Mouse (Mus musculus): ENCODE measurements around the gene Rad18. TPM values are rescaled to one million over a fixed set of nuclear protein-coding genes. Genes with fewer than 3 reads are reported as not detected.

Rad18 gene
- total RNA-seq, 2 experiments from 2014 or later = 7.2 TPM

DNA sequence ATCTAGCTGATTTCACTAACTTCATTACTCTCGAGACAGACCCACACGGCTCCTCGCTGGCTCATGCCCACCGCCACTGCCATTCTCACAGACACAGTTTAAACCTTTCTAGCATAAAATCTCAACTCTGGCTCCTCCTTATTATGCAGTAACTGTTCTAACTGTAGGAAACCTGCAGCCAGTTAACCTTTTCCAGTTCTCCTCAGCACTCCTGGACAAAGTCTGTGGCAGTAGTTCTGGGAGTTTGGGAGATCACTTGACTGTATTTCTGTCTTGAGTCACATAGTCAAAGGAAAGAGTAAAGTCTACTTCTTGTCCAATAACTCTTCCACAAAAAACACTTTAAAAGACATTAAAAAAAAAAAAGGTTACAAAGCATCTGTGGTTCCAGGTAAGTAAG, 66.2 kb downstream of the Rad18 start:
- Histone ChIP-seq H3K4me3 (no peak overlapping the region), H3K27ac (no peak overlapping the region)
- no peak for DNase-seq (ENCODE audit: extremely low spot score in 1 of 2, low spot score in 2 of 2)
- intact Hi-C loops (cut with DNase I) = no loop called here
- no peak for TF ChIP-seq CTCF (IDR thresholded peaks at IDR 0.05)

DNA sequence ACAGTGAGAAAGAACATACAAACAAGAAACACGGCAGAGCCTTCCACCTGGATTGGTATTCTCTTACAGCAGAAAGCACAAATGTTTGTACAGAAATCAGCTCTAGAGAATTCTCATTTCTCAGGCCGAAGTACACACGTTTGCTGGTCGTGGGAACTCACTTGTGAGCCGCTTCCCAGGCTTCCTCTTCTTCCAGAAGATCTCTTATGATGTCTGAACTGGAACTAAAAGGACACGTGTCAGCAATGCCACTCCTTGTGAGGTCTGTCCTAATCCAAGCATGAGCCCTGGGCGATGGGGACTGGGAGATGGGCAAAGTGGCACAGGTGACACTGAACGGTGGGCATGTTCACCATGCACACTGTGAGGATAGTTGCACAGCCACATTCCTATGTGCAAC, 68.2 kb downstream of the Rad18 start:
- intact Hi-C loops (cut with DNase I) = no loop called here
- Histone ChIP-seq H3K4me3 (no peak overlapping the region), H3K27ac (no peak overlapping the region)
- TF ChIP-seq CTCF (IDR thresholded peaks at IDR 0.05) = no peak
- no peak for DNase-seq (ENCODE audit: extremely low spot score in 1 of 2, low spot score in 2 of 2)

DNA sequence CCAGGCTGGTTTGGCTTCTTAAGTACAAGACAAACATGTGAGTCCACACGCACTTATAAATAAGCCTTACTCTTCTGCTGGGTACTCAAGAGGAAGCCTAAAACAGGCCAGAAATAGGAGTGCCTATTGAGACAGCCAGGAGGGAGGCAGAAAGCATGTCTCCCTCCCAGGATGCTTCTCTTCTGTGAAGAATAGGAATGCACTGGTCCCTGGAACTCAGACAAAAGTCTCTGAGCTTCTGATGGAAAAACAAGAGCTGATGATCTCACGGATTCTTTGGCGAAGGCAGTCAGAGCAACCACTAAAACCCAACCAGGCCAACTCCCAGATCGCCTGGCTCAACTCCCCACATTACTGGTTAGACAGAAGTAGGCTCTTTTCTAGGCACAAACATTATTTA, 74.2 kb downstream of the Rad18 start:
- TF ChIP-seq CTCF (IDR thresholded peaks at IDR 0.05) = no peak
- intact Hi-C loops (cut with DNase I) = no loop called here
- Histone ChIP-seq H3K27ac (no peak overlapping the region), H3K4me3 (no peak overlapping the region)
- no peak for DNase-seq (ENCODE audit: extremely low spot score in 1 of 2, low spot score in 2 of 2)

DNA sequence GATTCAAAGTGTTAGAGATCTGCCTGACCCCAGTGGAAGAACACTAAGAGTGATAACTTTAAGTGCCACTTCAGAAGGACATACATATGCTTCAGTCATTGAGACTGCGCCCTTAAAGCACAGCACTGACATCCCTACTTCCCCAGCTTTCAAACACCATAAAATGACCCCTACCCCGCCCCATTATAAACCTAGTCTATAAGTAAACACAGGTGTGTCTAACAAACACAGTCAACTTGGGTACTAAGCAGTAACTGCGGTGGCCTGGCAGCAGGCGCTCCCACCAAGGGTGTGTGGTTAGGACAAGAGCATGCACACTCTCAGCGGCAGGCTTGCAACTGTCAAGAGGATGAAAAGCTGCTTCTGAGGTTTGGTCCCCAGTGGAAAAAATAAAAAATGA, 76.5 kb downstream of the Rad18 start:
- Histone ChIP-seq H3K4me3 (no peak overlapping the region), H3K27ac (no peak overlapping the region)
- DNase-seq (ENCODE audit: extremely low spot score in 1 of 2, low spot score in 2 of 2) = no peak
- intact Hi-C loops (cut with DNase I) = no loop called here
- no peak for TF ChIP-seq CTCF (IDR thresholded peaks at IDR 0.05)

DNA sequence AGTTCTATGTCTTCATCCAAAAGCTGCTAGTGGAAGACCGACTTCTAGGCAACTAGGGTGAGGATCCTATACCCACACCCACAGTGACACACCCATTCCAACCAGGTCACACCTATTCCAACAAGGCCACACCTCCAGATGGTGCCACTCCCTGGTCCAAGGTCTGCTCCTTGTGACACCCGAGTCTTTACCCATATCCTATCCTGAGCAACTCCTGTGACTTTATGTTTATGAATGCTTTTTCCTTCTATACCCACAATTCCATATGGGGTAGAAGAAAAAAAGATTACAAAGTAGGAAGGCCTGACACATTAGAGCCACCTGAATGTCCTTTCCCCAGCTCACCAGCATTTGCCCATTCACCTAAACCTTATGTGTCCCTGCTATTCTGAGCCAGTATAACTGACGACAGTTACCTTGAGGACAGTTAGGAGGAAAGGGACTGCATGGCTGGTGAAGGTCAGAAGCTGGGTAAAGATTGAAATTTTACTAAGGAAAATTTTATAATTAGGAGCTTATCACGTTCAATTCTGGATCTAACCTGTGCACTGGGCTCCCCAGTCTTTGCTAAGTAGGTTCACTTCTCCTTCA, 78.7 kb downstream of the Rad18 start:
- H3K4me3 ChIP-seq = no peak overlapping the region
- intact Hi-C loops (cut with DNase I) = no loop called here
- H3K27ac ChIP-seq = no peak overlapping the region
- no peak for TF ChIP-seq CTCF (IDR thresholded peaks at IDR 0.05)
- no peak for DNase-seq (ENCODE audit: extremely low spot score in 1 of 2, low spot score in 2 of 2)

DNA sequence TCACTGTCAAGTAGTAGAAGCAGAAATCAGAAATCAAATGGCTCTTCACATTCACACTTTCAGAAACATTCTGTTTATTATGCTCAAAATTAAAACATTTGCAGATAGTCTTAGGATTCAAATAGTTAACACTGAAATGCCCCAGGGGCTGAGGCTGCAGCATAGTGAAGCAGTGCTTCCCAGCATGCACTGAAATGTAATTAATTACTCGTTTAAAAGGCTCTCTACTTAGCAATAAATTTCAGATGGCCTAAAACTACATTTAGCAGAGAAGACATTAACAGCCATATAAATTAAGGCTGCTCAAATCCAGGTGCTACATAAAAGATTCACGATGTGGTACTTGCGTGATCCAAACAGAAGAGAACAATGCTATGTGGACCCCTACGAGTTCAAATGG, 87.5 kb downstream of the Rad18 start:
- intact Hi-C loops (cut with DNase I) = no loop called here

DNA sequence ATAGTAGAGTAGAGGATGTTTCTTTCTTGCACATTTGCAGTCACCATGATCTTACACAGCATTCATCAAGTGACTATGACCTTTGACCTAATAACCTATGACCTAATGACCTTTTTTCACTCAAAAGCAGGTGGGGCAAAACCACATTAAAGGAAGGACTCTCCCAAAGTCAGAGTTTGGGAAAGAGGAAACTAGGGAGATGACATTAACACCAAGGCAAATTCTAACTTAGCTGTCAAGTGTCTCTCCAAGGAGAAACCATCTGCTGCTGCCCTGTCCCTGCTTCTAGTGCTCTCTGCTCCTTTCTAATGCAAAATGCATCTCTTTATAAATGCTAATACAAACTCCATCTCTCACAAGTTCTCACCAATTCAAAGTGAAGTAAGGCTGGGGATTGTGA, 92.6 kb downstream of the Rad18 start:
- DNase-seq (ENCODE audit: extremely low spot score in 1 of 2, low spot score in 2 of 2) = no peak
- no peak overlapping the region for H3K4me3 ChIP-seq
- no peak for TF ChIP-seq CTCF (IDR thresholded peaks at IDR 0.05)
- no peak overlapping the region for H3K27ac ChIP-seq
- intact Hi-C loops (cut with DNase I) = no loop called here

More for the DNA sequence above, 87.5 kb downstream of the Rad18 start:
- no peak for DNase-seq (ENCODE audit: extremely low spot score in 1 of 2, low spot score in 2 of 2)
- no peak for TF ChIP-seq CTCF (IDR thresholded peaks at IDR 0.05)
- no peak overlapping the region for H3K27ac ChIP-seq
- no peak overlapping the region for H3K4me3 ChIP-seq

DNA sequence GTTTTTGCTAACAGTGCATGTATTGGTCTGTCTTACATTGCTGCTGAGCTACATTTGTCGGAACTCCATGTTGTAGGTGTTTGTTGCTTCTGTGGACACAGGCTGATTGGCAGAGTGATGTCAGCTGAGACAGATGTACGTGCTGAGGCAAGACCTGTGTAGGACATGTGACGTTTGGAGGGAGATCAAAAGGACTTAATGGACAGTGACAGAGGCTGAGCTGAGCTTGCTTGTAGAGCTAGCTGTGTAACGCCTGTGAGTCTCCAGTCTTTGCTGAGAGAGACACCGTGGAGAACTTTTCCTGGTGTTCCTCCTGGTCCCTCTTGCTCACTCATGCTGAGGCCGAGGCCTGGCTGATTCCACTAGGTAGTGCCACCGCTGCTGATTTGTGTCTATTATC, 101.5 kb downstream of the Rad18 start:
- H3K27ac ChIP-seq = no peak overlapping the region
- intact Hi-C loops (cut with DNase I) = no loop called here
- TF ChIP-seq CTCF (IDR thresholded peaks at IDR 0.05) = no peak

DNA sequence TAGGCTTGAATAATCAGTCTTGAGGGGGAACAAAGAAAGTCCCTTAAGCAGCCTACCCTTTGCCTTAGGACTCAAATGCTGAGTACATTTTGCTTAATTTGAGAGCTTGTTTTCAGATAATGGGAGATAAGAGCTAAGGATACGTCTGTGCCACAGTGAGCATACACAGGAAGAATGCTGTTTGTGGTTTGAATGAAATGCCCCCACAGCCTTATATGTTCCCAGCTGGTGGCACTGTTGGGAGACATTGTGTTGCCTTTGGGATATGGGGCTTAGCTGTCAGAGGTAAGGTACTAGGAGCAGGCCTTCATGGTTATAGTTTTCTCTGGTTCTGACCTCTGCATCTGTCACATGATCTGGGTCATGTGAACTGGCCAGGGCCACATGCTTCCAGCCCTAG, 108.6 kb downstream of the Rad18 start:
- Histone ChIP-seq H3K27ac (no peak overlapping the region), H3K4me3 (no peak overlapping the region)
- DNase-seq (ENCODE audit: extremely low spot score in 1 of 2, low spot score in 2 of 2) = no peak
- intact Hi-C loops (cut with DNase I) = no loop called here
- no peak for TF ChIP-seq CTCF (IDR thresholded peaks at IDR 0.05)

More for the DNA sequence above, 101.5 kb downstream of the Rad18 start:
- no peak overlapping the region for H3K4me3 ChIP-seq
- DNase-seq (ENCODE audit: extremely low spot score in 1 of 2, low spot score in 2 of 2) = no peak

DNA sequence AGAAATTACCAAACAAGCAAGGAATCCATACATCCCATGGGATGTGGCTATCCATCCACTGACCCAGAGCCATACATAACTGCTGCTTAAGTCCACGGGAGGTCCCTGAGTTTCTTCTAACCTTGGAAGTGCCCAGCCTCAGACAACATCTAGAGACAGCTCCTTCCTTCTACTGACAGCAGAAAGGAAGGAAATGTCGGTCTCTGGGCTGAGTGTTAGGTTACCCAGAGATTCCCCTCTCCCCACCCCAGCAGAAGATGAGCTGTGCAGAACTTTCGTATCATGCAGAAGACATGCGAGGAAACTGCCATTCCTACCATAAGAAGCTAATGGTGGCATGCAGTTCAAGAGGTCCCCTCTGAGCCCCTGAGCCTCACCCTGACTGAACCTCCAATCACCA, 109.5 kb downstream of the Rad18 start:
- DNase-seq (ENCODE audit: extremely low spot score in 1 of 2, low spot score in 2 of 2) = no peak
- intact Hi-C loops (cut with DNase I) = no loop called here
- no peak overlapping the region for H3K27ac ChIP-seq
- no peak overlapping the region for H3K4me3 ChIP-seq
- no peak for TF ChIP-seq CTCF (IDR thresholded peaks at IDR 0.05)

DNA sequence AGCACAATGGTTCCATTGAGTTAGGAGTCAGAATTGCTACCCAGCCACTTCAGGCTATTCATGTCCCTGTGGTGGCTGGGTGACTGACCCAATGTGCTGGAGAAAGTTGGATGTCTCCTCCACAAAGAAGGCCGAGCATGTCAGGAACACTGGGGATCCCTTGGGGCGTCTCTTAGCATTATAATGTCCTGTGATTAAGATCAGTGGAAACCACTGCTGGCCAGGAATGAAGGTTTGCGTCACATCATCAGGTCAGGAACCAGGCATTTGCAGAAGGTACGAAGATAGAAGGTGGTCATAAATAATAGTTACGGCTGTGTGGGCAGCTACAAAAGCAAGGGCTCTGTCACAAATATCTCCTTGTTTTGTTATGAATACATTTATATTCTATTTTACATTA, 111.5 kb downstream of the Rad18 start:
- intact Hi-C loops (cut with DNase I) = no loop called here
- no peak for DNase-seq (ENCODE audit: extremely low spot score in 1 of 2, low spot score in 2 of 2)
- TF ChIP-seq CTCF (IDR thresholded peaks at IDR 0.05) = no peak
- Histone ChIP-seq H3K4me3 (no peak overlapping the region), H3K27ac (no peak overlapping the region)

DNA sequence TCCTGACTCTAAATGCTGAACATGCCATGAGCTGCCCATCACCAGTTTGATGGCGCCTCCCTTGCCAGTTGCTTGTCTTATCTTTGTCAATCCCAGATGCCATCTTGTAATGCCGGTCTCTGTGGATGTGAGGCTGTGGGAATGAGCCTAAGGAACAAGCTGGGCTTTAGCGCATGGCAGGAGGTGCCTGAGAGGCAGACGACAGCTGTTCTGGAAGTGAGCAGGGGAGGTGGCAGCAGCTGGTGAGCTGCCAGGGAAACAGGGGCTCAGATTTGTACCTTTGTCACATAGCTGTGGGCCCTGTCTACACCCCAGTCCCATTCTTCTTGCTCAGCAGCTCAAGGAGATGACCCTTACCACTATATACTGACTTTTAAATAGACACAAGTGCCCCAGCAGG, 114.5 kb downstream of the Rad18 start:
- Histone ChIP-seq H3K4me3 (no peak overlapping the region), H3K27ac (no peak overlapping the region)
- DNase-seq (ENCODE audit: extremely low spot score in 1 of 2, low spot score in 2 of 2) = no peak
- intact Hi-C loops (cut with DNase I) = no loop called here
- TF ChIP-seq CTCF (IDR thresholded peaks at IDR 0.05) = no peak

DNA sequence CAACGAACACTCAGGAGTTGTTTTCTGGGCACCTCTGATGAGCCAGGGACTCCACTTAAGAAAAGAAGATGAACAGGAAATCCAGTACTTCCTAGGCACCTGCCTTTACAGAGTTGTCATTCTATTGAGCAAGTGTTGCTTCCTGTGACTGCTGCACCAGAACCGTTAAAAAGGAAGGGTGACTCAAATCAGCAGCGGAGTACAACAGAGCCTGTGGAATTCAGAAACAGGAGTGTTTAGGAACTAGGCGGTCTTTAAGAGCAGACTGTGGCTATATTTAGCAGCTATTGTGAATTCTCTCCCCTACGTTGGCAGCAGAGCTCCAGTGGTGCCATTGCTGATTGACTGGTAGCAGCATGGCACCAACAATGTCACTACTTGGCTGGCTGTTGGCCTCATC, 119.3 kb downstream of the Rad18 start:
- H3K27ac ChIP-seq = no peak overlapping the region
- TF ChIP-seq CTCF (IDR thresholded peaks at IDR 0.05) = no peak
- intact Hi-C loops (cut with DNase I) = no loop called here
- no peak for DNase-seq (ENCODE audit: extremely low spot score in 1 of 2, low spot score in 2 of 2)
- no peak overlapping the region for H3K4me3 ChIP-seq
